Mouse (Mus musculus): ENCODE results near the gene Slc10a7. TPM values are rescaled to one million over a fixed set of nuclear protein-coding genes. Genes with fewer than 3 reads are reported as not detected.
"Not testable (repeated sequence)": the region's sequence is repeated elsewhere in the genome, so short reads cannot be mapped to it uniquely, and the experiment has no call there.

The Slc10a7 gene
- polyA plus RNA-seq, 1 experiment from 2014 or later = 18.7 TPM

- H3K36me3 ChIP-seq = peaks cover 15% of the 10 kb centered on the region
- ATAC-seq (ENCODE audit: insufficient read depth, low FRiP score, low read depth) = no peak
- WGBS = 67% methylated on average over 3 of the region's 3 CpGs
- no peak overlapping the region for H3K4me3 ChIP-seq (replicated peaks)
- no peaks in the 10 kb centered on the region for H3K27me3 ChIP-seq (replicated peaks)
- H3K9me3 ChIP-seq = no peaks in the 10 kb centered on the region
- H3K4me2 ChIP-seq = 0 out of 2 replicates have a peak overlapping the region, but pooled peaks have one; percentile 16
- H3K4me1 ChIP-seq = peaks cover 7% of the 10 kb centered on the region
- H3K27ac ChIP-seq = no peak overlapping the region
- no peak overlapping the region for H3K9ac ChIP-seq
Measured at GRCm38 (mm10) chr8:78510926-78511325, 1.8 kb downstream of the Slc10a7 start.

- WGBS = 90% methylated on average over 4 of the region's 4 CpGs
- peaks cover 11% of the 10 kb centered on the region for H3K36me3 ChIP-seq
- ATAC-seq (ENCODE audit: insufficient read depth, low FRiP score, low read depth) = no peak
Measured at GRCm38 (mm10) chr8:78513106-78513505, 4.0 kb downstream of the Slc10a7 start.

GRCm38 (mm10) chr8:78514706-78515105 lies 5.6 kb downstream of the Slc10a7 start:
- 98% methylated on average over 1 of the region's 1 CpGs for WGBS
- no peak overlapping the region for H3K9ac ChIP-seq
- peaks cover 11% of the 10 kb centered on the region for H3K36me3 ChIP-seq
- no peak overlapping the region for H3K4me3 ChIP-seq (replicated peaks)
- no peaks in the 10 kb centered on the region for H3K9me3 ChIP-seq
- ATAC-seq (ENCODE audit: insufficient read depth, low FRiP score, low read depth) = no peak
- no peaks in the 10 kb centered on the region for H3K27me3 ChIP-seq (replicated peaks)
- H3K27ac ChIP-seq = no peak overlapping the region
- H3K4me1 ChIP-seq = peaks cover 7% of the 10 kb centered on the region
- no peak overlapping the region for H3K4me2 ChIP-seq

More at GRCm38 (mm10) chr8:78513106-78513505, 4.0 kb downstream of the Slc10a7 start:
- no peak overlapping the region for H3K4me3 ChIP-seq (replicated peaks)
- no peaks in the 10 kb centered on the region for H3K9me3 ChIP-seq
- no peak overlapping the region for H3K27ac ChIP-seq
- no peak overlapping the region for H3K4me2 ChIP-seq
- no peaks in the 10 kb centered on the region for H3K27me3 ChIP-seq (replicated peaks)
- peaks cover 7% of the 10 kb centered on the region for H3K4me1 ChIP-seq
- H3K9ac ChIP-seq = no peak overlapping the region

GRCm38 (mm10) chr8:78515132-78515531 lies 6.0 kb downstream of the Slc10a7 start:
- Histone ChIP-seq H3K4me3 (replicated peaks) (no peak overlapping the region), H3K36me3 (peaks cover 11% of the 10 kb centered on the region), H3K4me2 (no peak overlapping the region), H3K9ac (no peak overlapping the region), H3K4me1 (peaks cover 6% of the 10 kb centered on the region), H3K27ac (no peak overlapping the region), H3K9me3 (no peaks in the 10 kb centered on the region), H3K27me3 (replicated peaks) (no peaks in the 10 kb centered on the region)
- 88% methylated on average over 3 of the region's 3 CpGs for WGBS
- ATAC-seq (ENCODE audit: insufficient read depth, low FRiP score, low read depth) = no peak

GRCm38 (mm10) chr8:78533981-78534380 lies 24.8 kb downstream of the Slc10a7 start:
- H3K9ac ChIP-seq = no peak overlapping the region
- H3K4me3 ChIP-seq (replicated peaks) = no peak overlapping the region
- H3K27ac ChIP-seq = peak overlapping the region; percentile 32; the same call in 1 of the 2 replicates
- H3K27me3 ChIP-seq (replicated peaks) = no peaks in the 10 kb centered on the region
- H3K4me2 ChIP-seq = no peak overlapping the region
- H3K4me1 ChIP-seq = peaks cover 8% of the 10 kb centered on the region; the same call in 1 of the 2 replicates
- ATAC-seq (ENCODE audit: insufficient read depth, low FRiP score, low read depth) = no peak
- WGBS = 56% methylated on average over 6 of the region's 6 CpGs
- no peaks in the 10 kb centered on the region for H3K9me3 ChIP-seq
- 0 out of 2 replicates have a peak, but pooled peaks cover 3% of the 10 kb centered on the region for H3K36me3 ChIP-seq

- Histone ChIP-seq H3K4me1 (peaks cover 8% of the 10 kb centered on the region; the same call in 1 of the 2 replicates), H3K4me3 (replicated peaks) (no peak overlapping the region), H3K9ac (no peak overlapping the region), H3K9me3 (no peaks in the 10 kb centered on the region), H3K27me3 (replicated peaks) (no peaks in the 10 kb centered on the region), H3K4me2 (no peak overlapping the region), H3K27ac (no peak overlapping the region), H3K36me3 (no peaks in the 10 kb centered on the region)
- no peak for ATAC-seq (ENCODE audit: insufficient read depth, low FRiP score, low read depth)
- 70% methylated on average over 5 of the region's 5 CpGs for WGBS
Measured at GRCm38 (mm10) chr8:78536716-78537115, 27.6 kb downstream of the Slc10a7 start.

- Histone ChIP-seq H3K9ac (no peak overlapping the region), H3K27me3 (replicated peaks) (no peaks in the 10 kb centered on the region), H3K4me3 (replicated peaks) (no peak overlapping the region), H3K9me3 (no peaks in the 10 kb centered on the region), H3K4me2 (no peak overlapping the region), H3K4me1 (peaks cover 7% of the 10 kb centered on the region; the same call in 1 of the 2 replicates), H3K36me3 (peaks cover 6% of the 10 kb centered on the region; the same call in 1 of the 2 replicates), H3K27ac (no peak overlapping the region)
- 90% methylated on average over 3 of the region's 3 CpGs for WGBS
- ATAC-seq (ENCODE audit: insufficient read depth, low FRiP score, low read depth) = no peak
Measured at GRCm38 (mm10) chr8:78537795-78538194, 28.6 kb downstream of the Slc10a7 start.

- H3K27ac ChIP-seq; H3K4me2 ChIP-seq; ATAC-seq (ENCODE audit: insufficient read depth, low FRiP score, low read depth); H3K4me1 ChIP-seq; H3K36me3 ChIP-seq; H3K9me3 ChIP-seq; H3K27me3 ChIP-seq (replicated peaks); H3K9ac ChIP-seq; H3K4me3 ChIP-seq (replicated peaks): not testable (repeated sequence)
- WGBS = 92% methylated on average over 4 of the region's 6 CpGs
Measured at GRCm38 (mm10) chr8:78542670-78543069, 33.5 kb downstream of the Slc10a7 start.

GRCm38 (mm10) chr8:78543621-78544020 lies 34.5 kb downstream of the Slc10a7 start:
- Histone ChIP-seq H3K27me3 (replicated peaks) (no peaks in the 10 kb centered on the region), H3K4me2 (no peak overlapping the region), H3K27ac (no peak overlapping the region), H3K9ac (no peak overlapping the region), H3K4me3 (replicated peaks) (no peak overlapping the region), H3K36me3 (peaks cover 6% of the 10 kb centered on the region; the same call in 1 of the 2 replicates), H3K4me1 (0 out of 2 replicates have a peak, but pooled peaks cover 3% of the 10 kb centered on the region), H3K9me3 (no peaks in the 10 kb centered on the region)
- WGBS = 24% methylated on average over 1 of the region's 1 CpGs
- no peak for ATAC-seq (ENCODE audit: insufficient read depth, low FRiP score, low read depth)

- 42% methylated on average over 2 of the region's 2 CpGs for WGBS
- ATAC-seq (ENCODE audit: insufficient read depth, low FRiP score, low read depth) = no peak
Measured at GRCm38 (mm10) chr8:78544545-78544944, 35.4 kb downstream of the Slc10a7 start.

GRCm38 (mm10) chr8:78545153-78545817 lies 36.1 kb downstream of the Slc10a7 start:
- H3K9ac ChIP-seq; H3K36me3 ChIP-seq; H3K4me2 ChIP-seq; H3K27ac ChIP-seq; H3K4me1 ChIP-seq; H3K9me3 ChIP-seq; ATAC-seq (ENCODE audit: insufficient read depth, low FRiP score, low read depth); H3K4me3 ChIP-seq (replicated peaks); H3K27me3 ChIP-seq (replicated peaks): not testable (repeated sequence)
- WGBS = 40% methylated on average over 10 of the region's 14 CpGs

More at GRCm38 (mm10) chr8:78544545-78544944, 35.4 kb downstream of the Slc10a7 start:
- Histone ChIP-seq H3K4me2 (no peak overlapping the region), H3K27ac (no peak overlapping the region), H3K4me1 (0 out of 2 replicates have a peak, but pooled peaks cover 3% of the 10 kb centered on the region), H3K9me3 (no peaks in the 10 kb centered on the region), H3K9ac (no peak overlapping the region), H3K27me3 (replicated peaks) (no peaks in the 10 kb centered on the region), H3K36me3 (peaks cover 6% of the 10 kb centered on the region; the same call in 1 of the 2 replicates), H3K4me3 (replicated peaks) (no peak overlapping the region)

GRCm38 (mm10) chr8:78549971-78550751 lies 41.0 kb downstream of the Slc10a7 start:
- H3K4me3 ChIP-seq (replicated peaks) = no peak overlapping the region
- H3K9ac ChIP-seq = no peak overlapping the region
- H3K27ac ChIP-seq = no peak overlapping the region
- ATAC-seq (ENCODE audit: insufficient read depth, low FRiP score, low read depth) = no peak
- WGBS = 47% methylated on average over 10 of the region's 10 CpGs
- H3K36me3 ChIP-seq = no peaks in the 10 kb centered on the region
- no peaks in the 10 kb centered on the region for H3K27me3 ChIP-seq (replicated peaks)
- no peak overlapping the region for H3K4me2 ChIP-seq
- no peaks in the 10 kb centered on the region for H3K4me1 ChIP-seq
- H3K9me3 ChIP-seq = no peaks in the 10 kb centered on the region
